In the genomic region with DNA sequence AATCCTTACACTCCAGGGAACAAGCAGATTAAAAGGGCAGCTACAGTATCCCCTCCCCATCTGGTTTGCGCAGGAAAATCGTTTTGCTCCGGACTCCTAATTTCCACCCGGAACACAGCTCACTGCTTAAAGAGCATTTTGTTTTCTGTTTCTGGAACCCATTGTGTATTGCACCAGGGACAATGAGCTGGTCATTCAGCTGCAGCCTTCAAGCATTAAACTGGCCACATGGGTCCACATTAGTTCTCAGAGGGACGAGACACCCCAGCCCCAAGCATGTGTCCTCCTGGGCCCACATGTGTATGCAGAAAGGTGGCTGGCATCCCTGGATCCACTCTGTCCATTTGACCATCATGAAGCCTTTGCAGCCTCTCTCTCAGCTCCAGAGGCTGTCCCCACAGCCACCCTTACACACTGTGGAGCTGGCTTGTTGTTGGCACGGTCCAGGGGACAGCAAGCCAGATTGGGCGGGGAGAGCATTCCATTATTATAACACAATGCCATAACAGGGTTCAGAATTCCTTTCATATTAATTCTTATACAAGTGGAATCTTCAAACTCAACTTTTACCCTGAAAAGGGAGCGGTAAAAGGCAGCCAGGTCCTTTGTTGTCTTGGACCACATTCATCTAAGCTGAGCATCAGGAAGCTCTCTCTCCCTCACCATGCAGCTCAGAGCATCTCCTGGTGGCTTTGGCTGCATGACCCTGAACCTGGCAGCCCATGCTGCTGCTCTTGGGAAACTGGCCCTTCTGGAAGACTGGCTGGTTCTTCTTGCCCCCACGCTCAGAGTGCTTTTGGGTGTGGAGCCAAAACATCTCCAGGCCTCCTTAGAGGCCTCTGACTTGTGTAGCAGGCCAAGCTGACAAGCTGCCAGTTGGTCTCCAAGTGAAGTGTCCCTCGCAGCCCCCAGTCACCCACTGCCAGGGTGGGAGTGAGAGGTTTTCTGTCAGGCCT, we compare ENCODE assay signal across 8 mouse cellular contexts.
DNase-seq lines count a peak whose midpoint lies in the region; ATAC-seq lines count a peak whose summit lies in the region.

No protein-coding gene starts in this region.

- no peaks in the 10 kb centered on the region for H3K9me3 ChIP-seq in hindbrain, embryonic 15.5 days
- H3K9me3 ChIP-seq in hindbrain, embryonic 12.5 days (replicated peaks), result no peaks in the 10 kb centered on the region
- no peaks in the 10 kb centered on the region for H3K9me3 ChIP-seq in forebrain, embryonic 14.5 days (replicated peaks; ENCODE audit: control insufficient read depth, low read length)

- WGBS in hindbrain, embryonic 15.5 days, result 66% methylated on average over 10 of the region's 10 CpGs
- WGBS in hindbrain, embryonic 12.5 days, result 77% methylated on average over 10 of the region's 10 CpGs
- 74% methylated on average over 10 of the region's 10 CpGs for WGBS in forebrain, embryonic 14.5 days

- H3K27ac ChIP-seq in hindbrain, embryonic 15.5 days (replicated peaks), result no peak overlapping the region
- H3K27ac ChIP-seq in hindbrain, embryonic 12.5 days, result no peak overlapping the region
- H3K27ac ChIP-seq in forebrain, embryonic 14.5 days (ENCODE audit: low read depth, low read length), result no peak overlapping the region

- no peak overlapping the region for H3K4me2 ChIP-seq in hindbrain, embryonic 15.5 days
- no peak overlapping the region for H3K4me2 ChIP-seq in hindbrain, embryonic 12.5 days (replicated peaks)
- H3K4me2 ChIP-seq in forebrain, embryonic 14.5 days (ENCODE audit: low read length), result no peak overlapping the region

- H3K4me1 ChIP-seq in hindbrain, embryonic 15.5 days (replicated peaks), result peaks cover 28% of the 10 kb centered on the region
- H3K4me1 ChIP-seq in hindbrain, embryonic 12.5 days, result peaks cover 38% of the 10 kb centered on the region
- peaks cover 22% of the 10 kb centered on the region for H3K4me1 ChIP-seq in forebrain, embryonic 14.5 days (ENCODE audit: control insufficient read depth, insufficient read depth, low read length)

- peak; percentile 59 for DNase-seq in adrenal gland, postnatal 14 days
- peak; percentile 78 for DNase-seq in gastrocnemius, postnatal 25 days
- peak; percentile 59 to 61 for DNase-seq in layer of hippocampus, adult 8-10 months (ENCODE audit: low spot score in 2 of 2)
- peak; percentile 18 for DNase-seq in right cerebral cortex, postnatal 14 days
- no peak for DNase-seq in thymus, postnatal 14 days
- no peak for DNase-seq in forebrain, embryonic 14.5 days (ENCODE audit: low spot score)

- peak; percentile 17; the same call in 1 of the 2 replicates for ATAC-seq in hindbrain, embryonic 15.5 days (ENCODE audit: low FRiP score, low read depth)
- ATAC-seq in hindbrain, embryonic 12.5 days (ENCODE audit: low FRiP score), result no peak
- ATAC-seq in forebrain, embryonic 14.5 days, result no peak

- no peaks in the 10 kb centered on the region for H3K27me3 ChIP-seq in hindbrain, embryonic 15.5 days
- H3K27me3 ChIP-seq in hindbrain, embryonic 12.5 days, result peaks cover 7% of the 10 kb centered on the region; the same call in 1 of the 2 replicates
- H3K27me3 ChIP-seq in forebrain, embryonic 14.5 days (replicated peaks; ENCODE audit: control insufficient read depth, insufficient read depth, low read length), result no peaks in the 10 kb centered on the region

- H3K36me3 ChIP-seq in hindbrain, embryonic 15.5 days, result no peaks in the 10 kb centered on the region
- no peaks in the 10 kb centered on the region for H3K36me3 ChIP-seq in hindbrain, embryonic 12.5 days
- H3K36me3 ChIP-seq in forebrain, embryonic 14.5 days (ENCODE audit: control insufficient read depth, insufficient read depth, low read length), result no peaks in the 10 kb centered on the region

- no peak overlapping the region for H3K4me3 ChIP-seq in hindbrain, embryonic 15.5 days
- no peak overlapping the region for H3K4me3 ChIP-seq in hindbrain, embryonic 12.5 days
- H3K4me3 ChIP-seq in forebrain, embryonic 14.5 days (ENCODE audit: low read depth, low read length), result no peak overlapping the region

- no peak overlapping the region for H3K9ac ChIP-seq in hindbrain, embryonic 15.5 days
- no peak overlapping the region for H3K9ac ChIP-seq in hindbrain, embryonic 12.5 days
- H3K9ac ChIP-seq in forebrain, embryonic 14.5 days (ENCODE audit: low read length), result no peak overlapping the region

Comparison
In these comparisons a context has a peak if more than half of its experiments do, and no peak if none do; other contexts are left out.
1. DNase-seq: peak in adrenal gland, postnatal 14 days (single experiment), gastrocnemius, postnatal 25 days (single experiment), layer of hippocampus, adult 8-10 months (2 of 2) and right cerebral cortex, postnatal 14 days (single experiment); none in thymus, postnatal 14 days (single experiment) and forebrain, embryonic 14.5 days (single experiment).